Mouse (Mus musculus) ES-E14 (cell line): ENCODE measurements around the gene Epha4. TPM values are rescaled to one million over a fixed set of nuclear protein-coding genes. Genes with fewer than 3 reads are reported as not detected.

ENCODE experiments used
- DNase-seq: peaks from one replicate; pipeline ENCODE4 v3.0.0-alpha.2; 2013; ENCODE audit warnings: low read depth, low spot score
- H3K27ac ChIP-seq: 2 replicates; pipeline ENCODE4 v1.5.1; 2012; ENCODE audit warnings: low read depth, mild to moderate bottlenecking, low read length, moderate library complexity, mixed read lengths; ENCODE audit not compliant: poor library complexity, insufficient read depth, severe bottlenecking
- H3K36me3 ChIP-seq: 2 replicates; pipeline ENCODE4 v1.6.1; 2012; ENCODE audit warnings: mild to moderate bottlenecking, low read length, moderate library complexity, mixed read lengths; ENCODE audit not compliant: control insufficient read depth, poor library complexity, insufficient read depth, severe bottlenecking
- H3K4me1 ChIP-seq, 2 experiments: fragments of 150-350 bp in 1 of 2; sonication (generic) in 1 of 2; 2 replicates each; pipeline ENCODE4 v1.6.1; 2012; ENCODE audit warnings: low read length in 2 of 2, mild to moderate bottlenecking in 1 of 2, mixed read lengths in 1 of 2; ENCODE audit not compliant: control insufficient read depth in 2 of 2, insufficient read depth in 2 of 2, poor library complexity in 1 of 2
- H3K4me3 ChIP-seq, 2 experiments: fragments of 150-350 bp in 1 of 2; sonication (generic) in 1 of 2; 2 replicates each; pipeline ENCODE4 v1.5.1; 2012; ENCODE audit warnings: low read length in 2 of 2, low read depth in 1 of 2, mild to moderate bottlenecking in 1 of 2, mixed read lengths in 1 of 2; ENCODE audit not compliant: insufficient read depth in 1 of 2, poor library complexity in 1 of 2, severe bottlenecking in 1 of 2
- H3K9ac ChIP-seq: 2 replicates; pipeline ENCODE4 v1.6.1; 2012; ENCODE audit warnings: low read depth, mild to moderate bottlenecking, low read length, mixed read lengths; ENCODE audit not compliant: poor library complexity, insufficient read depth, severe bottlenecking
- H3K9me3 ChIP-seq: fragments of 150-350 bp; sonication (generic); 2 replicates; pipeline ENCODE4 v1.6.1; 2012; ENCODE audit warnings: low read depth, mild to moderate bottlenecking, low read length; ENCODE audit not compliant: control insufficient read depth, insufficient read depth
- CHD2 ChIP-seq: IDR thresholded peaks from 2 replicates; pipeline ENCODE4 v1.6.1; 2014; ENCODE audit warnings: mild to moderate bottlenecking, low read depth, low read length, inconsistent platforms
- HCFC1 ChIP-seq: IDR thresholded peaks from 2 replicates; pipeline ENCODE4 v1.6.1; 2012; ENCODE audit warnings: low read length, inconsistent platforms, borderline replicate concordance; ENCODE audit not compliant: insufficient read depth
- MAFK ChIP-seq: IDR thresholded peaks from 2 replicates; pipeline ENCODE4 v1.6.1; 2014; ENCODE audit warnings: mild to moderate bottlenecking, low read depth, low read length, inconsistent platforms; ENCODE audit not compliant: insufficient read depth
- ZC3H11A ChIP-seq: IDR thresholded peaks from 2 replicates; pipeline ENCODE4 v1.6.1; 2012; ENCODE audit warnings: low read depth, mild to moderate bottlenecking, inconsistent platforms, low read length, borderline replicate concordance
- ZNF384 ChIP-seq: IDR thresholded peaks from 2 replicates; pipeline ENCODE4 v1.6.1; 2012; ENCODE audit warnings: low read depth, low read length, inconsistent platforms
- in situ Hi-C, 2 experiments: fragments of 600-800 bp; cut with MboI; formaldehyde crosslinking; loops; one replicate each; pipeline ENCODE4 v1.15.1; 2025; ENCODE audit warnings: low sequenced_read_pairs in 2 of 2, inconsistent platforms in 1 of 2; ENCODE audit not compliant: unreplicated experiment in 2 of 2
- total RNA-seq: library from RNA; depleted of rRNA; stranded (reverse); fragments of 300-350 nt; gene quantifications from 2 replicates; pipeline ENCODE4 v1.2.3, GENCODE M21; 2012

The Epha4 gene
- total RNA-seq, 1 experiment: 99.7 TPM

DNA sequence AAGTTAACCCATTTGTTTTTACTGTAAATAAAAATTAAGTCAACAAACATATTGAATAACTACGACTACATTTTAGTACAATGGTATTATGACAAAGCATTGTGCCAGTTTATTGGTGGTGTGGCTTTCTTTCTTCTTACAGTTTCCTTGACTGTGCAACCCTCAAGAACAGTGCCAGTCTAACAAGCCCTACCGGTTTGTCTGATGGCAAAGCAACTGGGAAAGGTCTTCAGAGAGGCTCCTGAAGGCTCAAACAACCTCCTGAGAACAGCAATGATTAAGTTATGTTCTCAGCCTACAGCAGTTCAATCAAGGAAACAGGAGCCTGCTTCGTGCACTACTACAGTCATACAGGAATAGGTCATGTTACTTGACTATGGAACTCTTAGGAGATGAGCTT lies 93.8 kb downstream of the Epha4 start:
- DNase-seq: no peak
- Histone ChIP-seq H3K27ac (no peak overlapping the region), H3K36me3 (no peaks in the 10 kb centered on the region; the same call in none of the 2 replicates), H3K4me3 (no peak overlapping the region), H3K9me3 (no peaks in the 10 kb centered on the region), H3K9ac (no peak overlapping the region), H3K4me1 (peaks cover 0 to 3% of the 10 kb centered on the region in 2 experiments; a peak in 1 of 4 replicates)
- no peak for TF ChIP-seq ZNF384
- TF ChIP-seq ZC3H11A: no peak
- no peak for TF ChIP-seq CHD2
- TF ChIP-seq HCFC1: no peak
- TF ChIP-seq MAFK: no peak
- in situ Hi-C loops: no loop called here

DNA sequence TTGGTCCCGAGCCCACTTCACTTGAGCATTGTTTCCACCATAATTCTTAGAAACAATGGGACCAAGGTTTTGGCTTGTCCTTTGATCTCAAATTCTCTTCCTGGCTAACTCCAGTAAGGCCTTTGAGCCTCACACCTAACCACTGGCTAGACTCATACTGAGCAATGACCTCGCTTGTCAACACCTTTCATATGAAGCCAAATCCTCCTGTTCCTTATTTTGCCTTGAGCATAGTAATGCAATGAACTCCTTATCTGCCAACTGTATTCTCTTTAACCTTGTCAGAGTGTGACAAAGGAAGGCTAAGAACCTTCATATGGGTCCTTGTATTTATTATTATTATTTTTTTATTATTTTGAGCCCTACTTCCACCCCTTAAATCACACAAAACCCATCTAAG lies 94.5 kb downstream of the Epha4 start:
- Histone ChIP-seq H3K9me3 (no peaks in the 10 kb centered on the region), H3K9ac (no peak overlapping the region), H3K27ac (no peak overlapping the region), H3K4me1 (peaks cover 0 to 3% of the 10 kb centered on the region in 2 experiments; a peak in 1 of 4 replicates), H3K36me3 (no peaks in the 10 kb centered on the region; the same call in 1 of the 2 replicates), H3K4me3 (no peak overlapping the region)
- in situ Hi-C loops: no loop called here
- DNase-seq: no peak
- TF ChIP-seq MAFK: no peak
- no peak for TF ChIP-seq HCFC1
- no peak for TF ChIP-seq CHD2
- no peak for TF ChIP-seq ZC3H11A
- no peak for TF ChIP-seq ZNF384

DNA sequence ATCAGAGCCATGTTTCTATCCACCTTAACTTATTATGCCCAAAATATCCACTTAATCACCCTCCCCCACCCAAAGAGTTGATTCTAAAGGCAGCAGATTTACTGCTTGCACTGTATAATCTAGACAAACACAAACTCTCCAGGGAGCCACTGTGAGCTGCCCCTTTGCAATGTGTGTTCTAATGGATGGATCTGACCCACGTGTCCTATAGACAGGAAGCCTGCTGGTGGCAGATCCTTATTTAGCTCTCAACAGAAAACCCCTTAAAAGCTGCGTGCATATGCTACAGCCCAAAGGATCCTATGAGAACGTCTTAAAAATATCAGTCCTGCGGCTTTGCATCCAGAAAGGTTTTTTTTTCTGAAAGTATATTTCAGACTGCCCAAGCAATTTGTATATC lies 98.0 kb downstream of the Epha4 start:
- H3K4me1 ChIP-seq: peaks cover 5% of the 10 kb centered on the region in 2 experiments; a peak in 3 of 4 replicates
- H3K9me3 ChIP-seq: no peaks in the 10 kb centered on the region
- H3K9ac ChIP-seq: no peak overlapping the region
- TF ChIP-seq ZNF384 (no peak), HCFC1 (no peak), CHD2 (no peak), ZC3H11A (no peak), MAFK (no peak)
- no peak overlapping the region for H3K27ac ChIP-seq
- no peak for DNase-seq
- in situ Hi-C loops: no loop called here
- H3K4me3 ChIP-seq: no peak overlapping the region
- peaks cover 2% of the 10 kb centered on the region; the same call in 1 of the 2 replicates for H3K36me3 ChIP-seq

- no peak overlapping the region for H3K27ac ChIP-seq
- no peak overlapping the region for H3K4me3 ChIP-seq
- in situ Hi-C loops: no loop called here
- H3K9ac ChIP-seq: no peak overlapping the region
- DNase-seq: no peak
- H3K4me1 ChIP-seq: peaks cover 5 to 7% of the 10 kb centered on the region in 2 experiments; a peak in 3 of 4 replicates
- H3K36me3 ChIP-seq: peaks cover 2% of the 10 kb centered on the region; the same call in 1 of the 2 replicates
- TF ChIP-seq MAFK (no peak), ZNF384 (no peak), ZC3H11A (no peak), HCFC1 (no peak), CHD2 (no peak)
- no peaks in the 10 kb centered on the region for H3K9me3 ChIP-seq
These were observed 101.8 kb downstream of the Epha4 start for GRCm38 (mm10) chr1:77412871-77413669.
